Mouse (Mus musculus) splenic B cell, adult 2 months (primary cell): ENCODE results near the gene Rtkn2.

Experiments
- DNase-seq: peaks from one replicate; pipeline ENCODE4 v3.0.0-alpha.2; 2011; ENCODE audit warnings: low read depth, low spot score
- H3K27me3 ChIP-seq: 2 replicates; pipeline ENCODE4 v1.6.1; 2012; ENCODE audit warnings: mild to moderate bottlenecking, low read length, moderate library complexity, mixed read lengths; ENCODE audit not compliant: control insufficient read depth, poor library complexity, insufficient read depth, severe bottlenecking
- H3K36me3 ChIP-seq: 2 replicates; pipeline ENCODE4 v1.6.1; 2012; ENCODE audit warnings: mild to moderate bottlenecking, low read length, moderate library complexity, mixed read lengths; ENCODE audit not compliant: control insufficient read depth, poor library complexity, insufficient read depth, severe bottlenecking

The Rtkn2 gene

GRCm38 (mm10) chr10:68106351-68106950 lies 127.1 kb downstream of the Rtkn2 start:
- peaks cover 2% of the 10 kb centered on the region for H3K36me3 ChIP-seq
- DNase-seq, result no peak

GRCm38 (mm10) chr10:68107716-68108115 lies 128.3 kb downstream of the Rtkn2 start:
- H3K36me3 ChIP-seq, result peaks cover 2% of the 10 kb centered on the region
- H3K27me3 ChIP-seq, result no peaks in the 10 kb centered on the region; the same call in 1 of the 2 replicates
- no peak for DNase-seq

More at GRCm38 (mm10) chr10:68106351-68106950, 127.1 kb downstream of the Rtkn2 start:
- no peaks in the 10 kb centered on the region; the same call in 1 of the 2 replicates for H3K27me3 ChIP-seq
